Mouse (Mus musculus): ENCODE measurements at regions not wholly inside any gene's neighbourhood (a gene's known extent, or its start where the extent isn't known, plus 50 kb on each side); places are given as distances from the start of the nearest gene placed in this dataset.

DNA sequence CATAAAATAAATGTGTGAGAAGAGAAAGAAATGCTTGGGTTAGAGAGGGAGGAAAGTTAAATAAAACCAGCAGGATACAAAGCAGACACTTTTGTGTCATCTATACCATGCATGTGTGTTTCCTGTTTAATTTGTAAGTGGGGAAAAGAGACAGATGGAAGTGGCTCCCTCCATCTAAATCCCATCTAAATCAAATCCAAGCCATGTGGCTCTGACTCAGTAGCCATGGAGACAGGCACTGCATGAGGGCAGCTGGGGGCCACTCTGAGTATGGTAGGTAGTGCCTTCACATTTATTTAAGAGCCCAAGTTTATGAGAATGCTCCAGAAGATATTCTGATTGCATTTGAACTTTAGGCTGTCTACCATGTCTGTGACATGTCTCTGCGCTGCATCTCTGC lies 97.8 kb upstream of the Tcf21 start:
- DNase-seq, result no peak

DNA sequence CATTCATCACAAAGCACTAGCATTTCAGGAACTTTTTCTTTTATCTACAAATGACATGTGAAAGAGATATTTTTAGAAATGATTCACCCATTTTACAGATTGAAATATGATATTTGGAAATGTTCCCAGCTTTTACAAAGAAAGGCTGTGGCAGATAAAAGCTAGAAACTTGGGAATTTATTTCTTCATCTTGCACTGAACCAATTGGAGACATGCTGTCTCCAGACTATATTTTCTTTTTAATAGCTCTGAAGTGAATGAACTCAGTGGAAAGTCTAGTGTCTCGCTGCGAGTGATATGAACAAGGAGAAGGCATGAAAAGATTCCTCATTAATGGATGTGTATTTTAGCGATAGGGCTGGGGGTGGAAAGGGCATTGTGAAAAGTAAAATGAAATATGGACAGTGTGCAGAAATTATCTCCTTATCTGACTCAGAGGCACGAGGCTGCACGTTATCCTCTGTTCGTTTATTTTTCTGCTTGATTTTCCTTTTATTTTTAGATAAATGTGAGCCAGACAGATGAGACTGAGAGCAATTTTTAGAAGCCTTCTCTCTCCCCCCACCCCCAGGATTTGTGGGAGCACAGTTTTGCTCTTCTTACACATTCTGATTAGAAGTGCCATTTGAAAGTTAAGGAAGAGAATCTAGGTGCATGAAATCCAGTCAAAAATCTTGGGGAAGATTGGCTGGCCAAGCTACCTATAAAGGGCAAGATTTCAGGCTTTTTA lies 96.0 kb upstream of the Tcf21 start:
- no peak for DNase-seq

DNA sequence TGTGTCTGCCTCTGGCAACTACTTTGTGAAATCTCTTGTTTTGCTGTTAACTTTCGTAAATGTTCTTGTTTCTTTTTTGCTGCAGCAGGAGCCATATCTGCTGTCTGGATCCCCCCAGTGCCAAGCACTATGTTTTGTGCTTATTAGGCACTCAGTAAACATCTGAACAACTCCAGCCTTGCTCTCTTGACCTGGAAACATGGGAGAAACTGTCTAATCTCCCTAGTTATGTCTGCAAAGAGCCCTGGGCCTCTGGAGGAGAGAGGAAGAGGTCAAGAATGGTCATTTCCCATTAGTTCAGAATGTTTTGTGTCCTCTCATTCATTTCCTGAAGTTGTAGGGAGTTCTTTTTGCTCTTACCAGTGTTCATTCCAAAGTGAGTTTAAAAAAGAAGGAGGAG lies 93.1 kb upstream of the Tcf21 start:
- DNase-seq, result no peak

DNA sequence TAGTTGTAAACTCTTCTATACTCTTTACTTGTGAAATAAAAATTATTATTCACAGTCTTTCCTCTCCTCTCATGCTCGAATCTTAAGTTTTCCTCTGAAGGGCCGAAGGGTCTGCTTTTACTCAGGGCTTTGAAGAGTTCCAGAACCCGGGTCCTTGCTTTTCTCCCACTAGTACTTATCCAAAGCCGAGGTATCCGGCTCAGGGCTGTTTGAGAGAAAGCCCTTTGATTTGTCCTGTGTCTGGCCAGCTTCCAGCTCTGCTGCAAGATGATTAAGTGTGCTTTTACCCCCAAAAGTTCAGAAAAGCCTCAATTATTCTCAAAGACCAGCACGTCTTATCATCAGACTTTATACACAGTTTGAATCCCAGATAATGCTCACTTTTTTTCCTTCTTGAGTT lies 88.7 kb upstream of the Tcf21 start:
- no peak for DNase-seq

DNA sequence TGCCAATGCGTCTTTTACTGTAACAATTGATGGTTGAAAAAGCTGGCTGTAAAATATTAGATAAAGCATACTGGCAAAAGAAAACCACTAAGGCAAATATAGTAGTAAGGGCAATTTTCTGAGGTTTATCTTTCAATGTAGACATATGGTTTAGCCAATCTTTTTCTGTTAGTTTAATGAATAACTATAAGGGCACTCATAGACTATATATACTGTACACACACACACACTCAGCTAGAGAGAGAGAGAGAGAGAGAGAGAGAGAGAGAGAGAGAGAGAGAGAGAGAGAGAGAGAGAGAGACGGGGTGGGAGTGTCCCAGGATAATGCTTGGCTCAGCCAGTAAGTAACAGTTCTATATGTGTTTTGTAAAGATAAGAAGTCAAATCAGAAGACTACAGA lies 85.3 kb upstream of the Tcf21 start:
- no peak for DNase-seq

DNA sequence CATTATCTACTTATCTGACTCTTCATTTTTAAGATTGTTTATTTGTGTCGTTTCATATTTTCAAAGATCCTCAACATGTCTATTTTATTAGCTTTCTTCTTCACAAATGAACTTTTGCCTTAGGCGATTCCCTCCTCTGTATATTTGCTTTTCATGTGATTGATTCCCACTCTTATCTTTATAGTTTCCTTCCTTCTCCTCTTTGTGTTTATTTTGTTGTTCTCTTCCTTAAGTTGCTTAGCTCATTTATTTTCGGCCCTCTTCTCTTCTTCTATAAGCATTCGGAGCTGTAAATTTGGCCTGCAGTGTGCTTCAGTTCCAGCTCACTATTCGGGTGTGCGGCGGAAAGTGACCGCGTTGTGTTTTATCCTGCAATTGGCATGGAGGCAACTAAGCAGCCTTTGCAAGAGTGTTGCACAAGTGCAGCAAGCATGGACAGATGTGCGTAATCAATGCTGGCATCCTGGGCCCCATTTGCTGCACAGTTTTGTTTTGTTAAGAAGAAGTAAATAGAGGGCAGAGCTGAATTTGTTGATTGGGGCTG lies 73.5 kb upstream of the Tcf21 start:
- no peak for DNase-seq

DNA sequence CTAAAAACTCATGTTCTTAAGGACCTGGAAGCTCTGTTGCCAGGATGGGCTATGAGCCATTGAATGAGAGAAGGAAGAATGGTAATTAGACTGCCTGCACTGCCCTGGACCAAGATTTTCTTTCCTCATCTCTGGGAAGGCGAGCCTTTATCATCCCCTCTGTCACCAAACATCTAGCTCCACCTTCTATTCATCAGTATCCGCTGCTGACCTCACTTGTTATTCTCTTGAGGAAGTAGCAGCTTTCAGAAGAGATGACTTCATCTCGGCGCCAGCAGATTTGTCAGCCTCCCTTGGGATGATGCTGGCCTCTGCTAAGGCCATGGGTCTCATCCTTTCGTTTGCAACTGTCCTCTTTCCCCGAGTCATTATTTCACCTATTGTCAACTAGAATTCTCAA lies 67.5 kb upstream of the Tcf21 start:
- DNase-seq, result peak in 1 of 2 experiments; percentile 12

DNA sequence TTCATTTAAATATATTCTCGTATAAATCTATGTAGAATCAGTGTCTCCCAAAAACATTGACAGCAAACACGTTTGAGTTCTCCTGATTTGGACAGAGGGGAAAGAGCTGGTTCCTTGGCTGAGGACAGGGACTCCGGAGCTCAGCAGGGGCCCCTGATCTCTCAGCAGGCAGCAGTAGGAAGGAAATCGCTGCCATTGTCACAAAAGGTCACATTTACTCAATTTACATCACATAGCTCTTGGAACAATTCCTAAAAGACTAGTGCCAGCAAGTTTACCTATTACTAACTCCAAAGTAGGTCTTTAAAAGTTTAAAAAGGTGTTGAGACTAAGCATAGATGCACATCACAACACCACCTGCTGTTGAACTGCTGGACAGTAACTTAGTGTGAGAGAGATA lies 59.7 kb upstream of the Tcf21 start:
- no peak for DNase-seq

DNA sequence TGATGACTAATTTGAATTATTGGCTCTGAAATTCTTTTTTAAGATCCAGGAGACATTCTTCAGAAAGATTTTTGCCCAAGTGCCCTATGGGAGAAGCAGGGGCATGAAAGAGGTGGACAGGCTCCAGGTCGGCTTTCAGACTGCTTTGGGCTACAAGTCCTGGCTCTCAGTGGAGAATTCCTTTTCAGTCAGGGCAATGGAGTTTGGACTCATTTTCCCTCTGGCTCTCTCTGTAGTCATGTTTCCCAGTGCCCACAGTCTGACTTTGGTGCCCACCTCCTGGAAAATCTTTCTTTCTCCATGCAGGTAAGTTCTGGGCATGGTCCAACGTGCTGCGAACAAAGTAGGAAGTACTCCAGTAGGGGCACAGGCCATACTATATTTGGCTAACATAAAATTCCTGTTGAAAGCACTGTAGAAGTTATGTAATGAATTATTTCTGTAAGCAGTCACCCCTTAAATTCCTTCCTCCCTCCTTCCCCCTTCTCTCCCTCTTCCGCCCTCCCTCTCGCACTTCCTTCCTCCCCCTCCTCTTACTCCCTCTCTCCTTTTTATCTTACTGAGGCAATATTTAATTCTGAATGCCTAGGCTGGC lies 57.7 kb upstream of the Tcf21 start:
- DNase-seq, result no peak

DNA sequence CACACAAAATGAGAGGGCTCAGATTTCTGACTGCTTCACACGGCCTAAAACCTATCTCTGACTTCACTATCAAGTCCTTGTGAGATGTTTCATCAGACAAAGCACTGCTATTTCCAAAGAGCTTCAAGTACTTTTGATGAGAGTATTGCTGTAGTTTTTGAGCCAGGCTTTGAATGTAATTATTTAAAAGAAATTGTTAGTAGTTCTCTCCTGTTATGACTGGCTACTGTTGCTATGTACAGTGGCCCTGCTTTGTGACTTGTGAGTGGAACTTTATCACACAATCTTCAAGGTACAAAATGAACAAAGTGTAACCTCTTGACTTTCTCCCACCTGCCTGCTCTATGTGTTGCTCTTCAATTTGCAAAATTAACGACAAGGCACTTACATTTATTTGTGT lies 57.1 kb upstream of the Tcf21 start:
- no peak for DNase-seq

DNA sequence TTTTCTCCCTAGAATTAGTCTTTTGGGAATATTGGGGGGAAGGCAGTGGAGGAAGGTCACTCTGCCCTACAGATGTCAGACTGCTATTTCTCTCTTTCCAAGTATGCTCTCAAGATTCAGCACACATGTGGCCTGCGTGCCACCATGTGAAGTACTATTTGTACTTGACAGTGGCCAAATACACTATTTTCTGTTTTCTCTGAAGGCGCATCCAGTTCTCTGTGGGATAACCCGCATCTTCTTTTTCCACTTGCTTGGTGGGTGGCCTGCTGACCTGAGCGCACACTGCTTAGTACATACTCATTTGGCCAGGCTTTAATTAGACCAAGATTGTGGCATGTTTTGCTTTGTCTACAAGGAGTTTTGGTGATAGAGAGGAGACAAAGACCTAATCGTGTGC lies 55.7 kb upstream of the Tcf21 start:
- DNase-seq, result no peak

DNA sequence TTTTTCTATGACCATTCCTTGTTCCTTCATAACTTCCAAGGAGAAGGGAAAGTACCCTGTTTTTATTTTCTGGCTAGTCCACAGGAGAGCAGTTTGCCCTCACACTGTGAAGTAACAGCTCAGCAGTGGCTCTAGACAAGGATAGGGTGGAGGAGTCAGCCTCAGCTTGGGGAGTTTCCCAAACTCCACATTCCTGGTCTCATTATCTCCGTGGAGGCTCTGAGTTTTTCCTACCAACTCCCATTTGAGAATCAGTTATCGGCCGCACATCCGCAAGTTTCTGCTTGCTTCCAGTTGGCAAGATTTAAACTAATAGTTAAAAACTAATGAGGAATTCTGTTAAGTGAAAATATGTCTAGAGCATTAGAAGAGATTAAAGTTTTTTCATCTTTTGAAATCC lies 55.2 kb upstream of the Tcf21 start:
- no peak for DNase-seq

Measured in lung, adult 18-20 months (tissue).